Mouse (Mus musculus) testis, adult 2 months (tissue): ENCODE data around the gene Ptbp1. TPM values are rescaled to one million over a fixed set of nuclear protein-coding genes. Genes with fewer than 3 reads are reported as not detected.

Experiments
- H3K27ac ChIP-seq: fragments of 200-500 bp; 2 replicates; pipeline ENCODE4 v1.5.1; 2012; ENCODE audit warnings: low read depth, low read length; ENCODE audit not compliant: control insufficient read depth, insufficient read depth
- H3K27me3 ChIP-seq: fragments of 200-500 bp; 2 replicates; pipeline ENCODE4 v1.6.1; 2012; ENCODE audit warnings: mild to moderate bottlenecking, low read length, moderate library complexity; ENCODE audit not compliant: control insufficient read depth, insufficient read depth
- H3K36me3 ChIP-seq: fragments of 200-500 bp; 2 replicates; pipeline ENCODE4 v1.6.1; 2012; ENCODE audit warnings: mild to moderate bottlenecking, low read length; ENCODE audit not compliant: control insufficient read depth, insufficient read depth
- H3K4me1 ChIP-seq: fragments of 200-500 bp; 2 replicates; pipeline ENCODE4 v1.6.1; 2012; ENCODE audit warnings: low read length; ENCODE audit not compliant: control insufficient read depth, insufficient read depth
- H3K4me3 ChIP-seq: fragments of 200-500 bp; 2 replicates; pipeline ENCODE4 v1.5.1; 2012; ENCODE audit warnings: low read depth, mild to moderate bottlenecking, low read length, moderate library complexity, mixed read lengths; ENCODE audit not compliant: control insufficient read depth
- CTCF ChIP-seq: fragments of 200-500 bp; IDR thresholded peaks from 2 replicates; pipeline ENCODE4 v1.5.1; 2012; ENCODE audit warnings: low read depth, mild to moderate bottlenecking, inconsistent platforms, low read length, moderate library complexity; ENCODE audit not compliant: control insufficient read depth, insufficient read depth, insufficient replicate concordance
- POLR2A ChIP-seq: fragments of 200-500 bp; IDR thresholded peaks from 2 replicates; pipeline ENCODE4 v1.6.1; 2012; ENCODE audit warnings: low read depth, mild to moderate bottlenecking, inconsistent platforms, low read length, moderate library complexity; ENCODE audit not compliant: control insufficient read depth
- polyA plus RNA-seq: library from polyadenylated mRNA; depleted of rRNA; stranded (reverse); fragments of >200 nt; gene quantifications from 2 replicates; pipeline ENCODE4 v1.2.3, GENCODE M21; 2012

The Ptbp1 gene
- polyA plus RNA-seq, 1 experiment = 126 TPM

DNA sequence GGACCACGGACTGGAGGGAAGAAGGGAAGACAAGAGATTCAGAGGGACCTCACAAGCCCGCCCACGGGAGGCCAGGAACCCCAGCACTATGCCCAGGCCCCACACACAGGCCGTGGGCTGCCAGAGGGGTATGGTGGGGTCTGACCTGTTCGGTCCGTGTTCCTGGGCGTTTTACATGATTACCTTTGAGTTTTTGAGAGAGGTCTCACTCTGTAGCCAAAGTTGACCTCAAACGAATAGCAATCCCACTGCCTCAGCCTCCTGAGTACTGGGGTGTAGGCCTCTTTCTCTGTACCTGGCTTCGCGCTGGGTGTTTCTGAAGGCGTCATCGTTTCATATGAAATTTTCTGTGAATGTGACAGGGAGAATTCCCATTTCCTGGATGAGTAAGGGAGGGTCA, 32.5 kb upstream of the Ptbp1 start:
- Histone ChIP-seq H3K4me1 (peaks cover 17% of the 10 kb centered on the region), H3K27ac (no peak overlapping the region), H3K4me3 (no peak overlapping the region), H3K27me3 (no peaks in the 10 kb centered on the region), H3K36me3 (no peaks in the 10 kb centered on the region)
- TF ChIP-seq CTCF (no peak), POLR2A (no peak)

DNA sequence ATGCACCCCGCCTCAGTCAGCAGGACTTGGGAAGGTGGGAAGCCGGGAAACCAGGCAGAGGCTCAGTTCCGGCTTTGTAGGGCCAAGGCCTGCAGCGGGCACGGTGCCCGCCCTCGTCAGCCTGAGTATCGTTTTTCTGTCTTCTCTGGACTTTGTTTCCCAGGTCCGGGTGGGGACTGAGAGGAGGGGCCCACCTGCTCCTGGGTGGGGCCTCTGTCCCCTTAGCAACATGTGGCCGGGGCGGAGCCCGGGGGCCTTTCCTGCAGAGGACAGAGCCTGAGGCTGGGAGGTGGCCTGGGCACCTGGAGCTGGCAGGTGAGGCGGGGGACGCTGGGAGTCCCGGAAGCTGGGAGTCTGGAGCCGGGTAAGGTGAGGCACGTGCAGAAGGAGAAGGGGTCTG, 31.9 kb upstream of the Ptbp1 start:
- H3K4me3 ChIP-seq = peak overlapping the region; percentile 5; the same call in 1 of the 2 replicates
- H3K4me1 ChIP-seq = peaks cover 17% of the 10 kb centered on the region
- H3K36me3 ChIP-seq = no peaks in the 10 kb centered on the region
- H3K27me3 ChIP-seq = no peaks in the 10 kb centered on the region
- TF ChIP-seq CTCF (no peak), POLR2A (no peak)
- H3K27ac ChIP-seq = no peak overlapping the region

DNA sequence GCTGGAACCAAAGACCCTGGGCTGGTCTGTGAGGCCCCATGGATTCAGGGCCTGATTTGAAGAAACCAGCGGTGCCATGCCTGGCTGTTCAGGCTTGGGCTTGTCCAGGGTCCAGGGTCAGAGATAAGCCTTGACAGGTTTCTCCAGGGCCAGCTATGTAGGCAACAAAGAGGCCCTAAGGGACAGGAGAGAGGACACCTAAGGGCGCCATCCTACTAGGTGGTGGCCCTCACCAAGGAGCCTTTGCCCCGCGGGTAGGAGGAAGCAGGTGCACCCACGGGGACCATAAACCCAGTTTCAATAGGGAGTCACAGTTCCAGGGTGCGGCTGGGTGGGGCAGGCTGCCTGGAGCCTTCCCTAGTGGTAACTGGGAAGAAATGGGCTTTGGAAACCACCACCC, 31.2 kb upstream of the Ptbp1 start:
- Histone ChIP-seq H3K4me1 (peaks cover 17% of the 10 kb centered on the region), H3K4me3 (no peak overlapping the region), H3K27ac (no peak overlapping the region), H3K36me3 (no peaks in the 10 kb centered on the region), H3K27me3 (no peaks in the 10 kb centered on the region)
- TF ChIP-seq POLR2A = no peak
- TF ChIP-seq CTCF = no peak

- Histone ChIP-seq H3K27ac (no peak overlapping the region), H3K36me3 (no peaks in the 10 kb centered on the region), H3K27me3 (no peaks in the 10 kb centered on the region), H3K4me1 (peaks cover 14% of the 10 kb centered on the region), H3K4me3 (no peak overlapping the region)
- TF ChIP-seq CTCF (no peak), POLR2A (no peak)
Observed at GRCm38 (mm10) chr10:79824413-79824812, 29.8 kb upstream of the Ptbp1 start.

- no peaks in the 10 kb centered on the region for H3K4me1 ChIP-seq
- H3K4me3 ChIP-seq = no peak overlapping the region
- H3K36me3 ChIP-seq = no peaks in the 10 kb centered on the region
- no peaks in the 10 kb centered on the region for H3K27me3 ChIP-seq
- H3K27ac ChIP-seq = no peak overlapping the region
- TF ChIP-seq POLR2A (no peak), CTCF (no peak)
Observed at GRCm38 (mm10) chr10:79831583-79831982, 22.6 kb upstream of the Ptbp1 start.

- Histone ChIP-seq H3K27me3 (no peaks in the 10 kb centered on the region), H3K27ac (no peak overlapping the region), H3K4me1 (no peaks in the 10 kb centered on the region), H3K36me3 (no peaks in the 10 kb centered on the region), H3K4me3 (no peak overlapping the region)
- TF ChIP-seq CTCF (no peak), POLR2A (no peak)
Observed at GRCm38 (mm10) chr10:79832026-79832785, 22.0 kb upstream of the Ptbp1 start.

GRCm38 (mm10) chr10:79832786-79833181, 21.4 kb upstream of the Ptbp1 start:
- TF ChIP-seq POLR2A (no peak), CTCF (no peak)
- Histone ChIP-seq H3K4me1 (no peaks in the 10 kb centered on the region), H3K36me3 (no peaks in the 10 kb centered on the region), H3K27ac (no peak overlapping the region), H3K27me3 (no peaks in the 10 kb centered on the region), H3K4me3 (no peak overlapping the region)
